Mouse (Mus musculus): ENCODE results near the gene Mylk.

GRCm38 (mm10) chr16:34921319-34921718, 176.3 kb downstream of the Mylk start:
- TF ChIP-seq CTCF (IDR thresholded peaks at IDR 0.05) (no peak), EP300 (IDR thresholded peaks at IDR 0.05; ENCODE audit: insufficient read depth, low read depth, low read length) (no peak), POLR2A (IDR thresholded peaks at IDR 0.05; ENCODE audit: insufficient read depth, low read depth, low read length) (peak; percentile 58; the same call in 1 of the 2 replicates)
